Mouse (Mus musculus): Measurements from ENCODE around the gene Tram2.

The Tram2 gene

DNA sequence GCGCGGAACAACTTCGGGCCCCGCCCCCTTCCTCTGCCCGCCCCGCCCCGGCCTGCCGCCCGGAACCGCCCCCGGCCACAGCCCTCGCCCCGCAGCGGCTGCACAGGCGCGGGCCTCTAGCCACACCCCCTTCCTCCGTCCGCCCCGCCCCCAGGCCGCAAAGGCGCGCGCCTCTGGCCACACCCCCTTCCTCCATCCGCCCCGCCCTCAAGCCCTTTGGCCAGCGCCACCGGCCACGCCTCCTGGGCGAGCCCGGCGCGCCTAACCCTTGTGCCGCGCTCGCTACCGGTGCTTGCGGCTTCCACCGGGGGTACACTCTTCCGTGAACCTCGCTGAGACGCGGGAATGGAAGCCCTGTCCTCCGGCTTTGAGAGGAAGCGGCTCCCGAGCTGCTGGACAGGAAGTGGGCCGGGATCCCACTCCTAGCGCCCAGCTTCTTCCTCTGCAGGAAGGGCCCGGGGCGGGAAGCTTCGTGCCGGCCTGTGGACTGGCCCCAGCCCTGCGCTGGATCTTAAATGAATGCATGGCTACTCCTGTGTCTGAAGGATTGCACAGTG lies at the start of gene Tram2:
TSS of gene Tram2 (minus strand) at position 13 of the 557 bp plus-strand sequence.
- peak; percentile 54 for DNase-seq (ENCODE audit: low read depth, low spot score)

DNA sequence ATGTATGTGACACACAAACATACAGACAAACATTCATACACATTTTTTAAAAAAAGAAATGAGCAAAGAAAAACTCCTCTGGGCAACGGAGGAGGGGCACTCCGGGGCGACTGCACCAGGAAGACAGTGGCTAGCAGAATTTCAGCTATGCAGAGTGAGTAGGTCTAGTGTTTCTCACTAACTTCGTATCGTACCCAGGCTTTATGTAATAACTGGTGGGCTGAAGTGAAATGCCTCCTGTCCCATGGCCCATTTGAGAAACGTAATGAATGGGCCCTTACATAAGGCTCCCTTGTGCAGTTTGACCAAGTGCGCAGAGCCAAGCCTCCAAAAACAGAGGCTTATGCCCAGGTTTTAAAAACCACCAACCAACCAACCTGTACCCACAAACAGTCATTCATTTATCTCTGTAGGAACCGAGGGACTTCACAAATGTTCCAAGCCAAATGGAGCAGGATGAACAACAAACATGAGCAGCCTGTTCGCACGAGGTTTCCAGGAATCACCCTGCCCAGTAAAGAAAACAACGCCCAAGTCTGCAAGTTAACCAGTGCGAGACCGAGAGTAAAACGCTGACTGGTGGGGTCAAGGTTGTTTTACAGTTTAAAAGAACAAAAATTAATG lies 45.8 kb upstream of the Tram2 start:
- no peak for DNase-seq (ENCODE audit: low read depth, low spot score)

DNA sequence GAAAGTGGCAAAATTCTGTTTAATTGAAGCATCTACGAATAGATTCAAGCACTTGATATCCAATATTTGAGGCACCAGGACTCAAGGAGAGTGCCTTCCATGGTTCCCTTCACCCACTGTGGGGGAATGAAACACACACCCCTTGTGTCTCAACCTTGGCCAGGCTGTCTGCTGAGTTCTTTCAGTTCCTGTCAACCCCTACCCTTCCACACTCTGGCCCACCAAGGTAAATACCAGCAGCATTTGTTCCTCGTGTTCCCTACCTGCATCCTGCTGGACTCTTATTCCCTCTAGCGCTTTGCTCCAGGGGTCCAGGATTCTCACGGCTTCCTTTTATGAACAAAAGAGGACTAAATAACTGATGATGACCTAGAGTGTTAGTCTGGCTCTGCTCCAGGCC lies 24.8 kb upstream of the Tram2 start:
- no peak for DNase-seq (ENCODE audit: low read depth, low spot score)

DNA sequence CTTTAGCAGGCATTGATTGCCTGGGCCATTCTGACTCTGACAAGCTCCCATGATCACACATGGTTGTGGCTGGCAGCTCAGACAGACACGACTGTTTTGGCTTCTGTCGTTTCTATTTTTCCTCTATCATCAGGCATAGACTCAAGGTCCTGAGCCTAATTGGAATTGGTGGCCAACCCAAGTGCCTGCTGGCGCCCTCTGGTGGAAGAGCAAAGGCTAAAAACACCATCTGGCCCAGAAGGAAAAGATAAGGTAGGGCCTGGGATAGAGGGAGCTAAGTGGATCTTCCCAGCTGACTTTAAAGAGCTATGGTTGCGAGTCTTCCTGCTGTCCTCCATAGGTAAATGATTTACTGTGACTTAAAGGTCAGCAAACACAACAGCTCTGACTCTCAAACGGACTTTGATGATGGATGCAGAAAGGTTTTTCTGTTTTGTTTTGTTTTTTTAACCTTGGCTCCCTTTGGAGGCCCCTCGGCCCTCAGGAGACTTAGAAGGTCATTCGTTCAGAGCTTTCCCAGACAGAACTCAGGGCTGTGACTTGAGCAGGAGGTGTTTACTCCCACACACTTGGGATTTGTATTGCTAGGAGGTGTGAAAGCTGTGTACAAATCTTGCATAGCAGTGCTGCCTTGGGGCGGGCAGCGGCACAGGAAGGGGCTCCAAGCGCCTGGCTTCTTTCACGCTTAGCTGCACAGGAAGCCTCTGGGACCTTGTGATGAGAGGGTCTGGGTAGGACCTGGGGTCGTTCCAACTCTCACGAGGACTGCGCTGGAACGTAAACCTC lies 22.4 kb upstream of the Tram2 start:
- no peak for DNase-seq (ENCODE audit: low read depth, low spot score)

DNA sequence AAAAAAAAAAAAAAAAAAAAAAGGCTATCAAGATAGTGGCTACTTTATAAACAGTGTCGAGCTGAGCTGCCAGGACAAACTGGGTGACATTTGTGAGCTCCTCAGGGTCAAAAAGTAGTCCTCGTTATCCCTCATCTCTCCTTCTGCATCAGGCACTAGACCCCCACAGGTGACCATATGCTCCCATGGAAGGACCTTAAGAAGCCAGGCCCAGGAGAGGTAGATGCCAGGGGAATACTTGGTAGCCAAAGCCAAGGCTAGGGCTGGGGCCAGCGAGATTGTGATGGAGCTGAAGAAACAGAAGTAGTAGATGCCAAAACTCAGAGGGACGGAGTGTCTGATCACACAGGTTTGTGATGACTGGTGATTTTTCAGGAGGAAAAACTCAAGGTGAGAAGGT lies 21.7 kb upstream of the Tram2 start:
- no peak for DNase-seq (ENCODE audit: low read depth, low spot score)

DNA sequence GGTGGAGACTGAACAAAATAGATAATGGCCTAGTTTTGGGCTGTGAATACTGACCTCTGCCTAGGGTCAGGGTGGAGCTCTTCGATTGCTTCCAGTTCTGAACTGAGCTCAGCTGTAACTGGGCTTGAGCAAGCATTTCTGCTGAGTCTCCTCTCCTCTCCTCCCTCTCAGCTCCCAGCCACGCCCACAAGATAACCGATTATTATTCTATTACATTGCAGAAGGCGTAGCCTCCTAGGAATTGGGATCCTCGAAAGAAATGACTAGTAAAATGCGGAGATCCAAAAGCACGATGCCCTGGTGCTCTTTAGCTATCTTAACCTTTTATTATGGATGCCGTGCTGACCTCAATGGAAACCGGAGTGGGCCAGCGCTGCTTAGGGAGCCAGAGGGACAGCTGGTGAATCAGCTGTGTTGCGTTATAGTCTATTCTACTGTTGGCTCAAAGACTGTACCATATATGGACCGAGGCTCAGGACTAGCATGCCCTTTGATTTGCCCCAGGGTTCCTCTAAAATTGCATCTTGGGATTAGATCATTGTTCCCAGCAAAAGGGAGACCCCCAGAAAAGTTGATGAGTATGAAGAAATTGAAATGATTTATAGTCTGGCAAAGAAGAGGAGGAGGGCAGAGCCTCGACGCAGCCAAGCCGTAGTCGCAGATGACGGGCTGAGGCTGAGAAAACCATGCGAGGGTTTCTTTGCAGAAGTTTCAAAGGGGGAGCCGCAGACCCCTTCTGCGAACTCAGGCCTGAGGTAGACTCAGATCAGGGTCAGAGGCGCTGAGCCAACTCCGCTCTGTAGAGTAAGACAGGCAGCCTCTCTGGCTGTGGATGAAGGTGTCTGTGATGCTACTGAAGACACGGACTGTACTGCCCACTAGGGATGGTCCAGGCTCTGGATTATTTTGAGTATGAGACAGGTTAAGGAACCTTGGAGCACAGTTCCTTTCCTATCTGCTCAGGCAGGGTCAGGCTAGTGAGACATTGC lies 18.3 kb upstream of the Tram2 start:
- DNase-seq (ENCODE audit: low read depth, low spot score): no peak

DNA sequence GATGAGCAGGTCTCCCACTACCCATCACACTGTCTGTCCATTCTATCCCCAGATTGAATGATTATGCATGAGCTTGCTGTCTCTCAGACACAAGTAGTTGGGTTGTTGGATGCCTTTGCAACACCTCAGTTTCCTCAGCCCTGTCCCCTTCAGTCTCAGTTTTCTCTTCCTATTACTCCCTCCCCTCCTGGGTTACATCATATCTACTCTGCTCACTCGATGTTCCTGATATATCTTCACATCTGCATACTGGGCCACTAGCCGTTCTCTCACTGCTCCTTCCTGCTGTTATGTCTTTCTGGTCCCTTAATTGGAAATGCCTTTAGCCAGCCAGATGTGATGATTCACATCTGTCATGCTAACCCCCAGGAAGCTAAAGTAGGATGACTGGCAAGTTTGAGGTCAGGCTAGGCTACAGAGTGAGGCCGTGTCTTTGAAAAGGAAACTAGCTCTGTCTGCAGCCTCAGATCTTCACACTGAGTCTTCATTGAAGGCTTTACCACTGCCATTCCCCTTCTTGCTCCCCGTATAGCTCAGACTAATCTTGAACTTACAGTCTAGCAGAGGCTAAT lies 15.7 kb upstream of the Tram2 start:
- DNase-seq (ENCODE audit: low read depth, low spot score): no peak

DNA sequence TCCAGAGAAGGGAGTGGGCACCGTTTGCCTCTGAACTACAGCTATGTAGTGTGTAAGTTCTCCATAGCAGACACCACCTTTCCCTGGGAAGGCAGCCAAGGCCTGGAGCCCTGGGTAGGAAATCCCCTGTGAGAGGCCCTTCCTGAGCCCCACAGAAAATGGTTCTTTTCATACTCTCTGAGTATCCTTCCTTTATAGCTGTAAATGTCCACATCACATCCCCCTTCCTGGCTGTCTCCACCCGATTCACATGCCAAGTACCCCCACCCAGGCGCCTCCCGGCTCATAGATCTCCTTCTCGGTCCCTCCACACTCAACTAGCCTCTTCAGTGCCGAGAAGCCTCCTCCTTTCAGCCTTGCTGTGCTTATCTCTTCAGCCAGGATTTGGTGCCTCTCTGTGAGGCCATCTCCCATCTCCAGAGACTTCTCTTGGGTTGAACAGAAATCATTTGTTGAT lies 10.7 kb upstream of the Tram2 start:
- DNase-seq (ENCODE audit: low read depth, low spot score): no peak

DNA sequence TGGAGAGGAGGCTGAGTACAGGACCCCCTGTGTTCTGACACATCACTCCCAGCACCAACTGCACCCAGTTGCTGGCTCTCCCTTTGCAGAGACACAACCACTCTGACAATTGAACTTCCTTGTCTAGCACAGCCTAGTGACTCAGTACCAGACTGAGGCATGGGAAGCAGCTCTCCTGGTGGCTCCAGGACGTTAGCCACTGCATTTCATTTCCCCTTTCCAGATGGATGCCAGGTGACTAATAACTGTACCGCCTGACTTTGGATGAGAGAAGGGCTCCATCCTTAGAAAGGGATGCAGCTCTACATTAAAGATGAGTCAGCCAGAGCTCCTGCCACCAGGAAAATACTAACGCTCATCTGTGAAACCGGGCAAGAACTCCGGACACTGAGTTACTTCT lies 7.3 kb upstream of the Tram2 start:
- no peak for DNase-seq (ENCODE audit: low read depth, low spot score)

DNA sequence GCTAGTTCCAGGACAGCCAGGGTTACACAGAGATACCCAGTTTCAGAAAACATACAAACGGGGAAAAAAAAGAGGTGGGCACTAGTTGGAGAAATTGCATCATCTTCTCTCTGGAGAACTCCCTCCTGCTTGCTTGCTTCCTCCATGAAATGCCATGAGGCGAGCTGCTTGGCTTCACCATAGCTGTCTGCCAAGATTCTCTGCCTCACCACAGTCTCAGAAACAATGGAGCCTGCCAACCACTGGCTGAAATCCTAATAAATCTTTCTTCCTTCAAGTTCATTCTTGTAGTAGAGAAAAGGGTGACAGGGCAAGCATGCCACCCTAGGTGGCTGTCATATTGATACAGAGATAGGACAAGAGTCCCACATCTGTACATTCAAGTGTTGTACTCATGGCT lies 5.6 kb upstream of the Tram2 start:
- no peak for DNase-seq (ENCODE audit: low read depth, low spot score)

DNA sequence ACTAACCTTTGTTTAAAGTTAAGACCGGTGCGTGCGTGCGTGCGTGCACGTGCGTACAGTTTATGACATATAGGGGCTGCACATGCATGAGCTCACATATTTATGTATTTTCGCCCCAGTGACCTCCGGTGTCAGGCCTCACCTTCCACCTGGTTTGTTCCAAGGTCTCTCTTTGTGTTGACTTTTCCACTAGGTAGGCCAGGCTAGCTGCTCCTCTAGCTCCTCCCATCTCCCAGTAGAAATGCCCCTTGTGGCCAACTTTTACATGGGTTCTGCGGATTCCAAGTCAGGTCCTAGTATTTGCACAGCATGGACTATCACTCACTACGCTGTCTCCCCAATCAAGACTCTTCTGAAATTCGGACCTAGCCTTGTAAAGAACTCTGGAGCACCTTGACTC lies 1.3 kb upstream of the Tram2 start:
- DNase-seq (ENCODE audit: low read depth, low spot score): no peak

DNA sequence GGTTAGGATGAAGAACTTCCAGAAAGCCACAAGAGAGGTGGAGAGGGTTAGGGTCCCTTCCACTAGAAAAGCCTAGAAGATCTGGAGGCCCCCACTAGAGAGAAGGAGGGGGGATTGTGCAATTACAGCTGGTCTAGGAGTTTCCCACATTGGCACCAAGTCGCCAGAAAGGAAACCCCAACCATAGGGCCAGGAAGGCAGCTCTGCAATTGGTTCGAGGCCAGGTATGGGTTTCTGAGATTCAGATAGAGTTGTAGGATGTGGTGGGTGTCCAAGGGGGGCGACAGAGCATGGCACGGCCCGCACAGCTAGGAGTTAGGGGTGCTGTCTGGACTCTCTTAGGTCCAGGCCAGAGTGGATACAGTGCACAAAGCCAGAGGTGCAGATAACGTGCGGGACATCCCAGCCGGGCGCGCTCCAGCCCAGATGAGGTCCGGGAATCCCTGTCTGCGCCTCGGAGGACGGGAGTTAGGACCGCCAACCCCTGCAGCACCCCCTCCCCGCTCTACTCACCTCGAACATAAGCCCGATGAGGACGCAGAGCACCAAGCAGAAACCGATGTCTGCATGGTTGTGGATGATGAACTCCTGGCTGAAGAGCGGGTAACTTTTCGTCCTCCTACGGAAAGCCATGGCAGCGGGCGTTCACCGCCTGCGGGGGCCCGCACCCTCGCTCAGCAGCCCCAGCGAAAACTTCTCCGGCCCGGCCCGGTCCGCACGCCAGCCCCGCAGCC lies 381 bp downstream of the Tram2 start:
- no peak for DNase-seq (ENCODE audit: low read depth, low spot score)

DNA sequence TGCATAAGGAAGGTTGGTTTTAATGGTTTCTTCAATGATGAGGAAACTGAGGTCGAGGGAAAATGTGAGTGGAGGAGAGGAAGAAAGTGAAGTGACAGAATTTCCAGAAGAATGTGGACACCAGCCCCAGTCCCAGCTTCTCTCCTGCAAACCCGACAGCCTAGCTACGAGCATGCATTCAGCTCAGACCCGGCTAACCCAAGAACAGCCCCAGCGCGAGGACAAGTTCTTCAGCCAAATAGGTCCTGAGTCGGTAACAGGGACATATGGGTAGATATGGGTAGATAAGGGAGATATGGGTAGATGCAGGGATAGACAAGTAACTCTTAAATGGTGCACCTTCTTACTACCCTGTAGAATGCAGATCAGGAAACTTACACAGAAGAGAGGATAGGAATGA lies 1.4 kb downstream of the Tram2 start:
- no peak for DNase-seq (ENCODE audit: low read depth, low spot score)

DNA sequence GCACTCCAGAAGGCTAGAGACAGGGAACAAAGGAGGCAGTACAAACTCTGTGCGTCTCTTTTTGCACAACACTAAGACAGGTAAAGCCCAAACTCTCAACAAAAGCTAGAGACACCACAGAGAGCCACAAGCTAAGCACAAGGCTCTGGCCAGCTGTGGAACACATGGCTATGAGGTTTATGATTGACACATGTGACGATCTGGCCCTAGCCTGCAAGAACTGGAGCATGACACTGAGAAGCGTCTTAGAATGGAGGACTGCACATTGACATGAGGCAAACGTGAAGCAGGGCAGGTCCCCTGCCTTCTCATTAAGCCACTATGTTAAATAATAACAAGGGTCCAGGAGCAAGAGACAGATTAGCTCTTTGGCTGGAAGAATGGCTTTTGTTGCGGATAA lies 1.8 kb downstream of the Tram2 start:
- no peak for DNase-seq (ENCODE audit: low read depth, low spot score)

DNA sequence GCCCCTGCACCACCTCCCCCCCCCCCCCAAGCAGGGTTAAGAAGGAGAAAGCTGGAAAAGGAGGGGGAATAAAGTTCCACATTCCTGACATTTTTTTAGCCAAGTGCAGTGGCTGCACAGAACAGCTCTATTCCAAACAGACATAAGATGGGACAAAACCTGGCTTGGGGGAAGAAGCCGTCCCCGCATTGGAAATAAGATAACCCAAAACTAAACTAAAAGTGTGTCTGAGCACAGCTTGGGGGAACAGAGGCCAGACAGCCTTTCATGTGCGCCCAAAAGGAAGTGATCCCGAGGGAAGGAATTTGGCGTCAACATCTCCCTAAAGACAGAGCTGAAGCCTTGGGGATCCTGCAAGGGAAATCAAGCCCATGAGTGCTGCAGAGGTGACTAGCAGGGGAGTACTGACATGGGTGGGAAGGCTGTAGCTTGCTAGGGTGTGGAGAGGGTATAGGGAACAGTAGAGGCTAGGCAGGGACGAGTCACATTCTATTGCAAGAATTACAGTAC lies 3.0 kb downstream of the Tram2 start:
- DNase-seq (ENCODE audit: low read depth, low spot score): no peak

DNA sequence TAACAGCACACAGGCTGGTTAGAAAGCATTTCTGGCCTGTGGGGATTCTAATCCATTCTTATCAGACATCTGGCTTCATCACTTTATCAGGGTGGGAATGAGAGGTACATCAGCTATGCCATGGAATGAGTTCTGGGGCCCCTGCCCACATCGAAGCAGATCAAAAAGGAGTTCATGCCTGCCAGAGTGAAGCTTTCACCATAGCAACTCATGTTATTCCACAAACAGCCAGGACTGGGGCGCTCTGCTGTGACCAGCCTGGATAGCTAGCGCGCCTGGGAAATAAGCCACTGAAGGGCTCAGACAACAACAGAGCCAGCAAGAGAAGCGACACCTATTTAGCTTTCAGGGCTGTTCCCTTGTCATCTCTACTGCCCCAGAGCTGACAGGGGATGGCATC lies 4.8 kb downstream of the Tram2 start:
- DNase-seq (ENCODE audit: low read depth, low spot score): no peak

DNA sequence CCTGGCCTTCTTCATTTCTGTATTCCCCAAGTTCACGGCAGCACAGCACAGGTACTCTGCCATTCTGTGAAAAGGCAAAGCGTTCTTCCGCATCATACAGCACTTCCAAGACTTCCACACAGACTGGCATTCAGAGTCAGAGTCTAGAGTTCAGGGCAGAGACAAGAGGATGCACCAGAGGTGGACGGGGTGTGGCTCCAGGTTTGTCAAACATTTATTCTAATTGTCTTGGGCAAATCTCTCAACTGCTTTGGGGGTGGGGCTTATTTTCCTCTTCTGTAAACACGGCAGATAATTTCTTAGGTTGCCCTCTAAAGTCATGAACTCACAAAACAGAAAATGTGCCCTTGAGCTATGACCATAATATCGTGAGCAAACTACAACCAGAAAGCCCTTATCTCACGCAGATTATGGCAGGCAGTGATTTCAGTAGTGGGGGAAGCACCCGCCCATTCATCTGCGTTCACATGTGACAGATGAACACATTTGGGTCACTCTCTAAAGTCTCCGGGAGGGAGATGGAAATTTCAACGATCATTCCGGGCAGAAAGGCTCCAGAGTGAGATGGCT lies 6.1 kb downstream of the Tram2 start:
- DNase-seq (ENCODE audit: low read depth, low spot score): no peak

DNA sequence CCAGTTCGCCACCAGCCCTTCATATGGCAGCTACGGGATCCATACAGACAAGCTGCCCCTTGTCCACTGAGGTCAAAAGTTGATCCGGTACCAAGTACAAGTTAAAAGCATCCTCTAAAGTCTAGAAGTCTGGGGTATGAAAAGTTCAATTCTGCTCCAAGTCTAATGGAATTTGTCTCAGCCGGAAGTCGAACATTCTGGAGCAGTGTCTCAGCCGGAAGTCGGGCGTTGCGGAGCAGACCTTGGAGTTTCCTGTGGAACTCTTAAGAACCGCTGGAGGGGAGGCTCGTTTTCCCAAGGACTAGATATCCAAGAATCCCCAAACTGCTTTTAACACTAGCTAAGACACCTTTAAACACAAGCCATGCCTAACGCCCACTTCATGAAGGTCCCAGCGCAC lies 8.4 kb downstream of the Tram2 start:
- no peak for DNase-seq (ENCODE audit: low read depth, low spot score)

DNA sequence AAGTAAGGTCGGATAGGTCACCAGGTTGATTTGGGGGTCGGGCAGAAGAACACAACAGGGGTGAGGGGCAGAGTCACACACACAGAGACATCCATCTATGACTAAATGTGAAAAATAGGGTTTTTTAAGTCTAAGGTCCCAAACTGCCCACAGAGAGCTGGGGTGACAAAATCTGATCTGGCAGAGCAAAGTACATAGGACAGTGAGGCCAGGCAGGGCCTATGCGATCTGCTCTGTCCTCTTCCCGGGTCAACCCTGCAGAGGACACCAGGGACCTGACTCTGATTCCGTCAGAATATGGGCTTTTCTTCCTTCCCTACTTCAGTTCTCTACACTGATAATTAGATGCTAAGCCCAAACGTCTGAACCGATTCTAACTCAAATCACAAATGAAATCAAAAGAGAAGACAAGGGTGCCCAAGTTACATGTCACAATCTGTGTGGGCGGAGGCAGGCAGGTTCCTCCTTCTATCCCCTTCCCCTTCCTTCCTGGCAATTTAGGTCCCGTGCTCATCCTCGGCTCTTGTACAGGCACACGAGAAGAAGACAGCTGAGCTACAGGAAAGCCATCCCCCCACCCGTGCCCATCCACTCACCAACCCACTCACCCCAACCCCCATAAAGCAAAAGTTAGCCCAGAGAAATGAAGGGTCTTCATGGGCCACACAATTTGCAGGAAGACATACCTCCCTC lies 9.1 kb downstream of the Tram2 start:
- DNase-seq (ENCODE audit: low read depth, low spot score): no peak

DNA sequence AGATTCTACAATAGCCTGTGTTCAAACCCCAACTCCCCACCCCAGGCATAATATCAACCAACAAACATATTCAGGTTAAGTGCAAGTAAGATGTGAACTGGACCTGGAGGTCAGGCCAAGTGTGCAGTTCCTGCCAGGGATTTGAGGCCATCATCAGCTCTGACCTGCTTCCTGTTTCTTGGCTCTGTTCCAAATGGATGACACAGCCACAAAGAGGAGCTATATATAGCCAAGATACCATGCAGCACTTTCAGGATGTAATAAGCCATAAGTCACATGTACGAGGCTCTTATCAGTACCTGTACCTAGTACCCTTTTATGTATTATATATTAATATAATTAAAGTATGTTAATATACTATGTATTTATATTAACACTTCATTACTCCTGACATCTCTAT lies 10.5 kb downstream of the Tram2 start:
- no peak for DNase-seq (ENCODE audit: low read depth, low spot score)

Measured in telencephalon, adult 2 months (tissue).